Mouse (Mus musculus) megakaryocyte, embryonic 14.5 days (primary cell): ENCODE results near the gene Pxn.

ENCODE experiments used
- FLI1 ChIP-seq: IDR thresholded peaks from 2 replicates; pipeline ENCODE4 v1.6.1; 2012; ENCODE audit warnings: low read length, inconsistent platforms, mixed read lengths
- GATA1 ChIP-seq: IDR thresholded peaks from 3 replicates; pipeline ENCODE4 v1.6.1; 2012; ENCODE audit warnings: mixed read lengths, low read length, inconsistent platforms, borderline replicate concordance

DNA sequence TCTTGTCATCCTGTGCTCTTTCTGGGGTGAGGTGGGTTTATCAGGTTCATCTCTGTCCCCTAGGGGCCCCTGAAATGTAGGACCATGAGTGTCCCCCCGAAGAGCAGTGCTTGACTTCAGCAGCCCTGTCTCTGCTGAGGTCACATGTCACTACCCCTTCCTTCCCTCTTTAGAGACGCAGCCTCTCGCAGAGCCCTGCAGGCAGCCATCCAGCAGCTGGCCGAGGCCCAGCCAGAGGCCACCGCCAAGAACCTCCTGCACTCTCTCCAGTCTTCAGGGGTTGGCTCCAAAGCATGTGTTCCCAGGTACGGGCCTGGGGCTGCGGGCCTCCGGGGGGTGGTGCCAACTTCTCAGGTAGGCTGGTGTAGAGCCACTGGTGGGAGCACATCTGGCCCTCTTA is 68.5 kb downstream of the Pxn start:
- TF ChIP-seq GATA1 (no peak), FLI1 (no peak)
